Mouse (Mus musculus) left cerebral cortex, adult 18-20 months (tissue): ENCODE measurements at regions not wholly inside any gene's neighbourhood (a gene's known extent, or its start where the extent isn't known, plus 50 kb on each side); places are given as distances from the start of the nearest gene placed in this dataset.
"Not testable (repeated sequence)": the region's sequence is repeated elsewhere in the genome, so short reads cannot be mapped to it uniquely, and the experiment has no call there.

Source experiments
- DNase-seq, 2 experiments: peaks; one replicate each; pipeline ENCODE4 v3.0.0; 2021 to 2022; ENCODE audit warnings: low spot score in 2 of 2, mixed read lengths in 1 of 2

GRCm38 (mm10) chr12:20802027-20802426 lies 188.2 kb upstream of the Asap2 start:
- not testable (repeated sequence) for DNase-seq

GRCm38 (mm10) chr12:20805466-20805865 lies 184.8 kb upstream of the Asap2 start:
- not testable (repeated sequence) for DNase-seq

DNA sequence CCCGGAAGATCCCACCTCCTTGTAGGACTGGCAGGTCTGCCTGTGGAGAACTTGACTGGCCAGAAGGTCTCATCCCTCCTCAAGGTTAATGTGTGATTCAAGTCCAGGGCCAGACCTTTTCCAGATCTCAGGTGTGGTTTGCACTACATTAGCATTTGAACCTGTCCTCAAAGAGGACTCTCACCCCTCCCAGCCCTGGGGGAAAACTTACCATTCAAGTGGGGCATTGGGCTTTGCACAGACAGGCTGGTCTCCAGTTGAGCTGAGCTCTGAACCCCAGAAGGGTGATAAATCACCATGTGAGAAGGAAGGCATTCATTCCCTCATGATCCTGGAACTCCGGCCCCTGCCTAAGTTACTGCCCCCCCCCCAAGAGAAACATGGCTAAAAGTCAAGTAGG lies 183.6 kb upstream of the Asap2 start:
- no peak for DNase-seq

GRCm38 (mm10) chr12:20813836-20814235 lies 176.4 kb upstream of the Asap2 start:
- DNase-seq, result not testable (repeated sequence)

DNA sequence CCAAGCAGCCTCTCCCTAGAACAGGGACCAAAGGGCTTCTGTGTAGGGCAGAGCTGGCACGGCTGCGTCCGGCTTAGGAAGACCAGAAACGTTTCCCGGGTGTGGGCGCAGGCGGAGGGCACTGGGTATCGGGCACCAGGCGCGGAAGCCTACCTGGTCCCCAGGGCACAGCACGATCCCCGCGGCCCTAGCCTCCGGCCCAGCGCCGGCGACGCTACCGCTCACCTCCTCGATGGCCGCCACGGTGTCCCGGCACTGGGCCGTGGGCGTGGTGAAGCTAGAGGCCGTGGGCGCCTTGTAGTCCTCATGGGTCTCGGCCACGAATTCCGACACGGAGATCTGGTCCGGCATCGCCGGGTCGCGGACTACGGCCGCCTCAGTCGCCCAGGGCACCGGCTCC lies 175.1 kb upstream of the Asap2 start:
- DNase-seq, result not testable (repeated sequence)

DNA sequence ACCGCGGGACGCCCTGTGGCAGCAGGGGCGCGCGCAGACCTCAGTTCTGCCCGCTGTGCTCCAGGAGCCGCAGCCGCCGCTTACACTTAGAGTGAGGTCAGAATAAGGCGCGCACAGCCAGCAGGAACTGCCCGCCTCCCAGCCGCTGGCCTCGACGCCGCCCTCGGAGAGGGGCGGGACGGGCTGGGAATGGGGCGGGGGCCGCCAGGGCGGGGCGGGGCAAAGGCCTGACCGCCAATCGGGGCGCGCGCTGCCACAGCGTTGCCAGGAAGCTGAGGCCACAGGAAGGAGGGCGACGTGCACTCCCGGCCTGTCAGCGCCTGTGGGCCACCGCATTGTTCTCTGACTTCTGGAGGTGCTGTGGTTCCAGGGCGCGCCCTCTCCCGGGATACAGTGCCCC lies 174.7 kb upstream of the Asap2 start:
- DNase-seq, result peak in 1 of 2 experiments; percentile 4

GRCm38 (mm10) chr12:20843661-20844320 lies 146.5 kb upstream of the Asap2 start:
- DNase-seq, result not testable (repeated sequence)

DNA sequence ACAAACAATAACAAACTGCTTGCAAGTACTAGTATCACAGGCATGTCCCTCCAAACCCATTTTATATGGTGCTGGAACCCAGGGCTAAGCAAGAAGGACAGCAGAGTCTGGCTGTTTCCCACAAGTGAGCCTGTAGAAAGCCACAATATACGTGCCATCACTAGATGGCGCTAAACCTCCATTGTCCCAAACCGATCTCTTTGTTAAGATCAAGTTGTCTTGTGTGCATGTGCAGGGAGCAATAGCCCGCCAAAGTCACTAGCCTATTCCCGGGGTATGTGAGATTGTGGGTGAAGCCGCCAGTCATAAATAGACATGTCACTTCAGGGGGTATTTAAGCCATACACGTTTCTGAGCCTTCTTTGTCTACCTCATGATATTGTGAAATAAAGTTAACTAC lies 145.4 kb upstream of the Asap2 start:
- DNase-seq, result peak in 1 of 2 experiments; percentile 21

DNA sequence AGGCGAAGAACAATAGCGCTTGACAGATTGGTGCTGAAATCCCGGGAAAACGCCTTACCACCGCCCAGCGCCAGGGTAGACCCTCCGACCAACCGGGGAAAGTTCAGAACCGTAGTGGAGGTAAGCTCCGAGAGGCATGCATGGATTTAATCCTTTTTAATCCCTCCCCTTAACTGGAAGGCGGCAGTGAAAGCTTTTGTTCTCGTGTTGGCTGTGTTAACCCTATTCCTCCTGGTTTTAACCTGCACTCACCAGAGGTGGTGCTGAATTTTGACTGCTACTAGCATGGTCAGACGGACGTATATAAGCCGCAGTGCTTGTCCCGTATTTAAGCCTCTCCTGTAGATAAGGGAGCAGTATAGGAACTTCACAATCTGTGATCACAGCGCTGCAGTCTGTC lies 145.0 kb upstream of the Asap2 start:
- DNase-seq, result no peak

DNA sequence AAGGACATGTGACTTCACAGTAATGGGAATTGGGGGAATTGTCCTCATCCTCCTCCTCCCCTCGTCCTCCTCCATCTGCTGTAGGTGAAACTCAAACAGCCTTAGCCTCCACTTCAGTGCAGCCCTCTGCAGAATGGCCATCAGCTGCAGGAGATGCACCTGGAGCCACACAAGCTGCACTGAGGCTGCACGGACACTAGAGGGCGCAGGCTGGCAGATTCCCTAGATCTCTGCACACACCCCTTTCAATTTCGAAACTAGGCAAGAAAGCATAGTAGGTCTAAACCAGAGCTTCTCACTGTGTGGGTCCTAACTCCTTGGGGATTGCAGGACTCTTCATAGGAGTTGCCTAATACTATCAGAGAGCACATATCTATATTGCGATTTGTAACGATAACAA lies 106.2 kb upstream of the Asap2 start:
- not testable (repeated sequence) for DNase-seq

DNA sequence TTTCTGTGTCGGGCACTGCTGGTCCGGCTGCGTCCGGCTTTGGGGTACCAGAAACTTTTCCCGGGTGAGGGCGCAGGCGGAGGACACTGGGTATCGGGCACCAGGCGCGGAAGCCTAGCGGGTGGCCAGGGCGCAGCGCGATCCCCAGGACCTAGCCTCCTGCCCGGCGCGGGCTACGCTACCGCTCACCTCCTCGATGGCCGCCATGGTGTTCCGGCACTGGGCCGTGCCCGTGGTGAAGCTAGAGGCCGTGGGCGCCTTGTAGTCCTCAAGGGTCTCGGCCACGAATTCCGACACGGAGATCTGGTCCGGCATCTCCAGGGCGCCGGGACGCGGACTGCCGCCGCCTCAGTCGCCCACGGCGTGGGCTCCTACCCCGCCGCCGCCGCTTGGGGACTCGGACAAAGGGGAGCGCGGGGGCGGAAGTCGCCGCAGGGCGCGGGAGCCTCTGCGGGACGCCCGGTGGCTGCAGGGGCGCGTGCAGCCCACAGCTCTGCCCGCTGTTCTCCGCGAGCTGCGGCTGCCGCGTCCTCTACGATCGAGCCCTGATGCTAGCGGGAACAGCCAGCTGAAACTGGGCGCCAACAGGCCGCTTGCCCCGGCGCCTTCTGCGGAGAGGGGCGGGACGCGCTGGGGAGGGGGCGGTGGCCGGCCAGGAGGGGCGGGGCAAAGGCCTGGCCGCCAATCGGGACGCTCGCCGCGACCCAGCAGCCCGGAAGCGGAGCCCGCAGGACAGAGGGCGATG lies 69.4 kb upstream of the Asap2 start:
- peak; percentile 48 to 51 for DNase-seq

DNA sequence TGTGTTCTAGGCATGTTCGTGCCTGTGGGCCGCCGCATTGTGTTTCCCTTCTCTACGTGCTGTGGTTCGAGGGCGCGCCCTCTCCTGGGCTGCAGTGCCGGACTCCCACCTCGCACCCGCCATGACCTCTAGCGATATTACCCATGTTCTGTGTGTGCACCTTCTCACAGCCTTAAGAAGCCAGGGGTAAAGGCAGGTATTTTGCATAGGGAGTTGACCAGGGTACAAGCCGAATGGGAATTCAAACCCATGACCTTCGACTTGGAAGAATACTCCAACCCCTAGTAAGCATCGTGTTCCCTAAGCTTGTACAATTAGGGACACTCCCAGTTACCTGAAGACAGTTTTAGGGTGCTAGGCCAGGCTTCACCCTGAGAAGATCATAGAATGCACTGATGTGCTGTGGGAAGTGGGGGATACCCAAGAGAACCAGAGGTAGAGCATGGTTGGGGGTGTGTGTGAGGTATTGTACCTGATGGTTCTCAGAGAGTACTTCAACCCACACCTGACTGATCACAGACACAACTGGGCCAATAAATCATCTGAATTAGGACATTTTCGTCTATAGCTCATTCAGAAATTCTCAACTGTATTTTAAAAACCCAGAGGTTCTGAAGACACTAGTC lies 68.7 kb upstream of the Asap2 start:
- not testable (repeated sequence) for DNase-seq

GRCm38 (mm10) chr12:20928966-20929365 lies 61.3 kb upstream of the Asap2 start:
- DNase-seq, result peak; percentile 42 to 69
